Mouse (Mus musculus) midbrain, embryonic 13.5 days (tissue): Measurements from ENCODE around the gene Lcn4. TPM values are rescaled to one million over a fixed set of nuclear protein-coding genes. Genes with fewer than 3 reads are reported as not detected.

ENCODE experiments used
- ATAC-seq: fragments of 200-750 bp; cut with Nextera tagmentation; 2 replicates; pipeline ENCODE4 v1.8.0; 2017; ENCODE audit warnings: mild to moderate bottlenecking, moderate TSS enrichment, moderate library complexity
- H3K27ac ChIP-seq: fragments of 300-500 bp; sonication (generic); 2 replicates; pipeline ENCODE4 v1.5.1; 2015; ENCODE audit warnings: inconsistent platforms, mild to moderate bottlenecking, moderate library complexity
- H3K27me3 ChIP-seq: fragments of 300-500 bp; sonication (generic); 2 replicates; pipeline ENCODE4 v1.6.1; 2015; ENCODE audit warnings: mild to moderate bottlenecking, inconsistent platforms
- H3K36me3 ChIP-seq: fragments of 300-500 bp; sonication (generic); 2 replicates; pipeline ENCODE4 v1.6.1; 2015; ENCODE audit warnings: mild to moderate bottlenecking, inconsistent platforms
- H3K4me1 ChIP-seq: fragments of 300-500 bp; sonication (generic); replicated peaks from 2 replicates; pipeline ENCODE4 v1.6.1; 2015; ENCODE audit warnings: inconsistent platforms
- H3K4me2 ChIP-seq: fragments of 300-500 bp; sonication (generic); replicated peaks from 2 replicates; pipeline ENCODE4 v1.6.1; 2015; ENCODE audit warnings: moderate library complexity, mild to moderate bottlenecking, inconsistent platforms
- H3K4me3 ChIP-seq: fragments of 300-500 bp; sonication (generic); replicated peaks from 2 replicates; pipeline ENCODE4 v1.5.1; 2015; ENCODE audit warnings: mild to moderate bottlenecking, inconsistent platforms
- H3K9ac ChIP-seq: fragments of 300-500 bp; sonication (generic); replicated peaks from 2 replicates; pipeline ENCODE4 v1.6.1; 2015; ENCODE audit warnings: mild to moderate bottlenecking, inconsistent platforms
- H3K9me3 ChIP-seq: fragments of 300-500 bp; sonication (generic); 2 replicates; pipeline ENCODE4 v1.6.1; 2016; ENCODE audit warnings: mild to moderate bottlenecking, inconsistent platforms
- WGBS: fragments of 180-500 bp; shearing (Covaris S2); methylation state at CpG from one replicate; pipeline ENCODE4 v1.1.7; 2015; 5-methylcytosine and 5-hydroxymethylcytosine counted together
- polyA plus RNA-seq: library from polyadenylated mRNA; unstranded; fragments of >200 nt; fragmentation: Nextera tagmentation; extraction: Ambion mirVana; gene quantifications from 2 replicates; pipeline ENCODE4 v1.2.1, GENCODE M21; 2015

Lcn4 gene
- polyA plus RNA-seq, 1 experiment from 2014 or later: not detected

GRCm38 (mm10) chr2:26632541-26633395 lies 38.3 kb downstream of the Lcn4 start:
- H3K4me2 ChIP-seq: peak overlapping the region; percentile 11; the same call in 1 of the 2 replicates

GRCm38 (mm10) chr2:26628792-26629437 lies 42.2 kb downstream of the Lcn4 start:
- WGBS: 16% methylated on average over 5 of the region's 5 CpGs
- Histone ChIP-seq H3K27me3 (no peaks in the 10 kb centered on the region), H3K27ac (peak overlapping the region; percentile 83), H3K36me3 (peaks cover 5% of the 10 kb centered on the region), H3K4me3 (peak overlapping the region; percentile 60), H3K4me1 (peaks cover 61% of the 10 kb centered on the region), H3K9me3 (no peaks in the 10 kb centered on the region), H3K4me2 (peak overlapping the region; percentile 93), H3K9ac (peak overlapping the region; percentile 88)
- ATAC-seq: peak; percentile 72

More at GRCm38 (mm10) chr2:26632541-26633395, 38.3 kb downstream of the Lcn4 start:
- no peak overlapping the region for H3K4me3 ChIP-seq
- no peaks in the 10 kb centered on the region for H3K9me3 ChIP-seq
- peak overlapping the region; percentile 55; the same call in 1 of the 2 replicates for H3K27ac ChIP-seq
- 88% methylated on average over 16 of the region's 16 CpGs for WGBS
- peak overlapping the region; percentile 11 for H3K9ac ChIP-seq
- H3K4me1 ChIP-seq: peaks cover 78% of the 10 kb centered on the region
- no peaks in the 10 kb centered on the region for H3K27me3 ChIP-seq
- peaks cover 44% of the 10 kb centered on the region for H3K36me3 ChIP-seq
- ATAC-seq: no peak

- peak within 1 kb of the TSS; percentile 93 for H3K4me2 ChIP-seq
- H3K9ac ChIP-seq: peak within 1 kb of the TSS; percentile 88
- H3K4me3 ChIP-seq: peak within 1 kb of the TSS; percentile 60
- ATAC-seq: peak; percentile 81
- H3K27me3 ChIP-seq: no peaks in the 10 kb centered on the region
- H3K36me3 ChIP-seq: 0 out of 2 replicates have a peak, but pooled peaks cover 5% of the 10 kb centered on the region
- peaks cover 53% of the 10 kb centered on the region for H3K4me1 ChIP-seq
- under 1% methylated on average over 69 of the region's 70 CpGs for WGBS
- no peaks in the 10 kb centered on the region for H3K9me3 ChIP-seq
- peak within 1 kb of the TSS; percentile 83 for H3K27ac ChIP-seq
These were observed 43.0 kb downstream of the Lcn4 start, which contains the start of gene Fam69b for GRCm38 (mm10) chr2:26627921-26628739. TSS of gene Fam69b (plus strand) at chr2:26628457.

DNA sequence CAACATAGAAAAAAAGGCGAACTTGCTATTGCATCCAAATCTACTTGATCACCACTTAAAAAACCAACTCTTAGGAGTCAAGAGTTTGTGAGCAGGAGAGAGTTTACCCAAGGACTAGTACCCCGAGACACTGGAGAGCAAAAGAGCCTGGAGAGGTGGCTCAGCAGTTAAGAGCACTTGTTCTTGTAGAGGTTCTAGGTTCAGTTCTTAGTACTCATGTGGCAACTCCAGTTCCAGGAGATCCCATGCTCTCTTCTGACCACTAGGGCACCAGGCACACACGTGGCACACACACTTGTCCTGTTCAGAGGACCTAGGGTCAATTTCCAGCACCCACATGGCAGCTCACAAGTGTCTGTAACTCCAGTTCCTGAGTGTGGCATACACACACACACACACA lies 45.0 kb downstream of the Lcn4 start:
- H3K27me3 ChIP-seq: no peaks in the 10 kb centered on the region
- H3K9me3 ChIP-seq: no peaks in the 10 kb centered on the region
- no peak overlapping the region for H3K9ac ChIP-seq
- H3K4me1 ChIP-seq: peaks cover 33% of the 10 kb centered on the region
- ATAC-seq: no peak
- 69% methylated on average over 3 of the region's 3 CpGs for WGBS
- H3K4me3 ChIP-seq: no peak overlapping the region
- H3K36me3 ChIP-seq: no peaks in the 10 kb centered on the region
- H3K4me2 ChIP-seq: no peak overlapping the region
- H3K27ac ChIP-seq: no peak overlapping the region

GRCm38 (mm10) chr2:26625419-26625818 lies 45.7 kb downstream of the Lcn4 start:
- ATAC-seq: no peak
- Histone ChIP-seq H3K4me3 (no peak overlapping the region), H3K4me1 (peaks cover 26% of the 10 kb centered on the region), H3K27me3 (no peaks in the 10 kb centered on the region), H3K36me3 (no peaks in the 10 kb centered on the region), H3K9me3 (no peaks in the 10 kb centered on the region), H3K4me2 (no peak overlapping the region), H3K9ac (no peak overlapping the region), H3K27ac (no peak overlapping the region)
- 92% methylated on average over 3 of the region's 3 CpGs for whole genome bisulfite sequencing

- Histone ChIP-seq H3K4me1 (peaks cover 8% of the 10 kb centered on the region), H3K9ac (0 out of 2 replicates have a peak overlapping the region, but pooled peaks have one; percentile 6), H3K9me3 (no peaks in the 10 kb centered on the region), H3K27ac (no peak overlapping the region), H3K36me3 (no peaks in the 10 kb centered on the region), H3K4me2 (no peak overlapping the region), H3K27me3 (no peaks in the 10 kb centered on the region), H3K4me3 (no peak overlapping the region)
- WGBS: 60% methylated on average over 5 of the region's 5 CpGs
- no peak for ATAC-seq
These were observed 48.1 kb downstream of the Lcn4 start for GRCm38 (mm10) chr2:26622984-26623383.

DNA sequence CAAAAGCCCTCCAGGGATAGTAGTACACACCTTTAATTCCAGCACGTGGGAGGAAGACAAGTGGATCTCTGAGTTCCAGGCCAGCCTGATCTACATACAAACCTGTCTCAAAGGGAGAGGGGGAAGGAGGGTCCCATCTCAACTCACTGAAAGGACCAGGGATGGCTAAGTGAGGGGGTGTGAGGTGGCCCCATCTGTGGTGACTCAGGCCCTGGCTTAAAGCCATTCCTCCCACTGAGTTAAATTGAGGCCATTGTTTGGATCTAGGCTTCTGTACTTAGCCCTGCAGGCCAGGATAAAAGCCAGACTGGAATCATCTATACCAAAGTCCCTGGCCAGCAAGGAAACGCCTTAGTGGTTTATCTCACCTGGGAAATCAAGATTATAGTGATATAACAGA lies 49.8 kb downstream of the Lcn4 start:
- Histone ChIP-seq H3K9me3 (no peaks in the 10 kb centered on the region), H3K27ac (no peak overlapping the region), H3K36me3 (no peaks in the 10 kb centered on the region), H3K4me2 (no peak overlapping the region), H3K4me3 (no peak overlapping the region), H3K9ac (no peak overlapping the region), H3K4me1 (no peaks in the 10 kb centered on the region), H3K27me3 (no peaks in the 10 kb centered on the region)
- WGBS: 47% methylated on average over 2 of the region's 2 CpGs
- no peak for ATAC-seq

DNA sequence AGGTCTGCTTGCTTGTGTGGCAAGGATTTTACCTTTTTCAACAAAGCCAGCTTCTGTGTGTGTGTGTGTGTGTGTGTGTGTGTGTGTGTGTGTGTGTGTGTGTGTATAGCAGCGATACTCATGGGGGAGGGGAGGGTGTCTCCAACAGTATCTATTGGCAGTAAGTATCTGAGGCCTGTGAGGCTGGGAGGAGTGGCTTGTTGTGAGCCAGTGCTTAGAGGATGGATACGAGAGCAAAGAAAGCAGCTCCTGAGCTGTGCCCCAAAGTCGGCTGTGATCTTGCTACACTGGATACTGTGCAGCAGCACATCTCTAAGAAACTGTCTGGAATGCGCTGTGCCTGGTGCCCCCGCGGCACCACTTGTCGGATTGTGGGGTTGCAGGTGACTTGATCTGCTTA lies 53.2 kb downstream of the Lcn4 start:
- Histone ChIP-seq H3K9ac (no peak overlapping the region), H3K4me1 (no peaks in the 10 kb centered on the region), H3K4me3 (no peak overlapping the region), H3K27me3 (no peaks in the 10 kb centered on the region), H3K4me2 (no peak overlapping the region), H3K9me3 (no peaks in the 10 kb centered on the region), H3K36me3 (no peaks in the 10 kb centered on the region), H3K27ac (no peak overlapping the region)
- no peak for ATAC-seq
- WGBS: 62% methylated on average over 7 of the region's 7 CpGs

Other genes starting within 250 kb of the Lcn4 start
- gene Sec16a, start 226.1 kb downstream of the Lcn4 start, polyA plus RNA-seq: 21.3 and 22.8 TPM in 2 replicates
- gene Notch1, start 154.6 kb downstream of the Lcn4 start, polyA plus RNA-seq: 21.4 and 27.9 TPM in 2 replicates
- 44.9 and 55.9 TPM in 2 replicates for gene Egfl7, start 91.3 kb downstream of the Lcn4 start, polyA plus RNA-seq
- not detected in 2 replicates for gene Gm20532, start 84.6 kb downstream of the Lcn4 start, polyA plus RNA-seq
- gene Agpat2, start 66.9 kb downstream of the Lcn4 start, polyA plus RNA-seq: 4.0 and 5.3 TPM in 2 replicates
- gene Fam69b, start 42.8 kb downstream of the Lcn4 start, polyA plus RNA-seq: 112 and 118 TPM in 2 replicates
- not detected in 2 replicates for gene Abo, start 193.7 kb upstream of the Lcn4 start, polyA plus RNA-seq
- gene Surf6, start 231.6 kb upstream of the Lcn4 start, polyA plus RNA-seq: 31.0 and 33.9 TPM in 2 replicates
- gene Med22, start 239.4 kb upstream of the Lcn4 start, polyA plus RNA-seq: 160 and 164 TPM in 2 replicates
- gene Rpl7a, start 239.5 kb upstream of the Lcn4 start, polyA plus RNA-seq: 532 and 549 TPM in 2 replicates
- 59.3 and 60.6 TPM in 2 replicates for gene Surf2, start 245.1 kb upstream of the Lcn4 start, polyA plus RNA-seq
- gene Surf1, start 245.2 kb upstream of the Lcn4 start, polyA plus RNA-seq: 76.5 and 84.1 TPM in 2 replicates